8 mouse cellular contexts compared by ENCODE assay signal in genomic region chr7:143464811-143465560, GRCm38 (mm10). TPM values are rescaled to one million over a fixed set of nuclear protein-coding genes. Genes with fewer than 3 reads are reported as not detected.
DNase-seq lines count a peak whose midpoint lies in the region; ATAC-seq lines count a peak whose summit lies in the region.

No protein-coding gene starts in this region.

- H3K4me1 ChIP-seq in forebrain, embryonic 12.5 days, result peaks cover 60% of the 10 kb centered on the region
- H3K4me1 ChIP-seq in hindbrain, embryonic 13.5 days (replicated peaks), result peaks cover 26% of the 10 kb centered on the region
- H3K4me1 ChIP-seq in liver, embryonic 12.5 days, result peaks cover 33% of the 10 kb centered on the region

- H3K36me3 ChIP-seq in forebrain, embryonic 12.5 days (replicated peaks), result no peaks in the 10 kb centered on the region
- no peaks in the 10 kb centered on the region for H3K36me3 ChIP-seq in hindbrain, embryonic 13.5 days
- H3K36me3 ChIP-seq in liver, embryonic 12.5 days, result 0 out of 2 replicates have a peak, but pooled peaks cover 3% of the 10 kb centered on the region

- H3K27me3 ChIP-seq in forebrain, embryonic 12.5 days, result peaks cover 78% of the 10 kb centered on the region
- peaks cover 18% of the 10 kb centered on the region for H3K27me3 ChIP-seq in hindbrain, embryonic 13.5 days
- H3K27me3 ChIP-seq in liver, embryonic 12.5 days (replicated peaks), result peaks cover 90% of the 10 kb centered on the region

- 17% methylated on average over 56 of the region's 56 CpGs for WGBS in forebrain, embryonic 12.5 days
- WGBS in hindbrain, embryonic 13.5 days, result 25% methylated on average over 55 of the region's 56 CpGs
- 21% methylated on average over 56 of the region's 56 CpGs for WGBS in liver, embryonic 12.5 days (ENCODE audit: insufficient replicate concordance)

- no peak overlapping the region for H3K27ac ChIP-seq in forebrain, embryonic 12.5 days
- H3K27ac ChIP-seq in hindbrain, embryonic 13.5 days, result no peak overlapping the region
- peak overlapping the region; percentile 55; the same call in 1 of the 2 replicates for H3K27ac ChIP-seq in liver, embryonic 12.5 days

- peak; percentile 48 for DNase-seq in CD4-positive helper T cell, adult 2 months (ENCODE audit: low read depth, low spot score)
- DNase-seq in R1 (ENCODE audit: low read depth, low spot score), result peak; percentile 66
- DNase-seq in neural tube, embryonic 10.5 days (ENCODE audit: extremely low spot score, low spot score), result peak; percentile 72
- DNase-seq in thymus, postnatal 36 days, result peak; percentile 31 to 50
- DNase-seq in natural killer cell, adult 2 months (ENCODE audit: low spot score in 2 of 2), result no peak

- peak overlapping the region; percentile 60 for H3K4me2 ChIP-seq in forebrain, embryonic 12.5 days
- peak overlapping the region; percentile 68 for H3K4me2 ChIP-seq in hindbrain, embryonic 13.5 days
- peak overlapping the region; percentile 70 for H3K4me2 ChIP-seq in liver, embryonic 12.5 days

- H3K9me3 ChIP-seq in forebrain, embryonic 12.5 days, result peaks cover 13% of the 10 kb centered on the region
- peaks cover 9% of the 10 kb centered on the region for H3K9me3 ChIP-seq in hindbrain, embryonic 13.5 days
- H3K9me3 ChIP-seq in liver, embryonic 12.5 days (replicated peaks), result peaks cover 21% of the 10 kb centered on the region

- peak overlapping the region; percentile 34 for H3K4me3 ChIP-seq in forebrain, embryonic 12.5 days (replicated peaks)
- peak overlapping the region; percentile 36 for H3K4me3 ChIP-seq in hindbrain, embryonic 13.5 days
- H3K4me3 ChIP-seq in liver, embryonic 12.5 days, result peak overlapping the region; percentile 47

- peak overlapping the region; percentile 44 for H3K9ac ChIP-seq in forebrain, embryonic 12.5 days
- peak overlapping the region; percentile 65 for H3K9ac ChIP-seq in hindbrain, embryonic 13.5 days
- peak overlapping the region; percentile 40 for H3K9ac ChIP-seq in liver, embryonic 12.5 days

- ATAC-seq in forebrain, embryonic 12.5 days (ENCODE audit: low FRiP score), result no peak
- ATAC-seq in hindbrain, embryonic 13.5 days (ENCODE audit: low FRiP score), result no peak
- peak; percentile 9; the same call in 1 of the 2 replicates for ATAC-seq in liver, embryonic 12.5 days

RNA-seq across cellular contexts. Expression of gene Cdkn1c, which starts 4.1 kb away (rescaled TPM):
- polyA plus RNA-seq in forebrain, embryonic 12.5 days (2016; fragmentation: Nextera tagmentation; extraction: Ambion mirVana), result 326 and 351 TPM in 2 replicates
- 359 and 375 TPM in 2 replicates for polyA plus RNA-seq in hindbrain, embryonic 13.5 days (2015; fragmentation: Nextera tagmentation; extraction: Ambion mirVana)
- 434 and 450 TPM in 2 replicates for polyA plus RNA-seq in liver, embryonic 12.5 days (2016; fragmentation: Nextera tagmentation; extraction: Ambion mirVana)

RNA-seq across cellular contexts. Expression of gene Slc22a18, which starts 8.6 kb away (rescaled TPM):
- 0.26 and 0.27 TPM in 2 replicates for polyA plus RNA-seq in forebrain, embryonic 12.5 days (2016; fragmentation: Nextera tagmentation; extraction: Ambion mirVana)
- polyA plus RNA-seq in hindbrain, embryonic 13.5 days (2015; fragmentation: Nextera tagmentation; extraction: Ambion mirVana), result 0.60 and 0.78 TPM in 2 replicates
- 4.5 and 5.1 TPM in 2 replicates for polyA plus RNA-seq in liver, embryonic 12.5 days (2016; fragmentation: Nextera tagmentation; extraction: Ambion mirVana)

RNA-seq across cellular contexts. Expression of gene Phlda2, which starts 38.0 kb away (rescaled TPM):
- 0.63 and 0.79 TPM in 2 replicates for polyA plus RNA-seq in forebrain, embryonic 12.5 days (2016; fragmentation: Nextera tagmentation; extraction: Ambion mirVana)
- 0.53 and 1.5 TPM in 2 replicates for polyA plus RNA-seq in hindbrain, embryonic 13.5 days (2015; fragmentation: Nextera tagmentation; extraction: Ambion mirVana)
- polyA plus RNA-seq in liver, embryonic 12.5 days (2016; fragmentation: Nextera tagmentation; extraction: Ambion mirVana), result 18.1 and 18.5 TPM in 2 replicates

Comparison
In these comparisons a context has a peak if more than half of its experiments do, and no peak if none do; other contexts are left out.
1. DNase-seq: peak in CD4-positive helper T cell, adult 2 months (single experiment), R1 (single experiment), neural tube, embryonic 10.5 days (single experiment) and thymus, postnatal 36 days (2 of 2); none in natural killer cell, adult 2 months (0 of 2).
2. Peak in every context shown above with its lines, with median percentiles within 50 percentile points of each other: H3K4me2 ChIP-seq, H3K4me3 ChIP-seq and H3K9ac ChIP-seq.